Mouse (Mus musculus): ENCODE data around the gene Ovol1.

Ovol1 gene

GRCm38 (mm10) chr19:5560457-5561041 is at the start of gene Ovol1:
TSS of gene Ovol1 (minus strand) at chr19:5560646.
- in situ Hi-C loops (cut with MboI; ENCODE audit: unreplicated experiment in 2 of 2): loop anchor here (5.0 to 10.0 kb wide), 3 partner anchors 33 to 86 kb away; partner anchors contain the start of gene Efemp2 (in 1 of the 2)

- in situ Hi-C loops (cut with MboI; ENCODE audit: unreplicated experiment in 2 of 2): no loop called here
These were observed 49.3 kb upstream of the Ovol1 start, which contains the start of gene Kat5 for GRCm38 (mm10) chr19:5609547-5610404. TSS of gene Kat5 (minus strand) at chr19:5610237.

GRCm38 (mm10) chr19:5609171-5609546 is 48.7 kb upstream of the Ovol1 start:
- in situ Hi-C loops (cut with MboI; ENCODE audit: unreplicated experiment in 2 of 2): no loop called here

- in situ Hi-C loops (cut with MboI; ENCODE audit: unreplicated experiment in 2 of 2): no loop called here
These were observed 48.3 kb upstream of the Ovol1 start for GRCm38 (mm10) chr19:5608707-5609106.

GRCm38 (mm10) chr19:5607705-5608410 is 47.4 kb upstream of the Ovol1 start:
- in situ Hi-C loops (cut with MboI; ENCODE audit: unreplicated experiment in 2 of 2): no loop called here

- in situ Hi-C loops (cut with MboI; ENCODE audit: unreplicated experiment in 2 of 2): no loop called here
These were observed 45.8 kb upstream of the Ovol1 start for GRCm38 (mm10) chr19:5606196-5606595.

GRCm38 (mm10) chr19:5605126-5605525 is 44.7 kb upstream of the Ovol1 start:
- in situ Hi-C loops (cut with MboI; ENCODE audit: unreplicated experiment in 2 of 2): no loop called here

GRCm38 (mm10) chr19:5603664-5604063 is 43.2 kb upstream of the Ovol1 start:
- in situ Hi-C loops (cut with MboI; ENCODE audit: unreplicated experiment in 2 of 2): no loop called here

GRCm38 (mm10) chr19:5601752-5602541 is 41.5 kb upstream of the Ovol1 start, which contains the start of gene Rnaseh2c:
TSS of gene Rnaseh2c (plus strand) at chr19:5601873.
- in situ Hi-C loops (cut with MboI; ENCODE audit: unreplicated experiment in 2 of 2): no loop called here

- in situ Hi-C loops (cut with MboI; ENCODE audit: unreplicated experiment in 2 of 2): no loop called here
These were observed 38.8 kb upstream of the Ovol1 start for GRCm38 (mm10) chr19:5599224-5599623.

- in situ Hi-C loops (cut with MboI; ENCODE audit: unreplicated experiment in 2 of 2): no loop called here
These were observed 31.4 kb upstream of the Ovol1 start for GRCm38 (mm10) chr19:5591888-5592287.

GRCm38 (mm10) chr19:5589159-5589558 is 28.7 kb upstream of the Ovol1 start:
- in situ Hi-C loops (cut with MboI; ENCODE audit: unreplicated experiment in 2 of 2): no loop called here

GRCm38 (mm10) chr19:5581995-5582394 is 21.5 kb upstream of the Ovol1 start:
- in situ Hi-C loops (cut with MboI; ENCODE audit: unreplicated experiment in 2 of 2): no loop called here

- in situ Hi-C loops (cut with MboI; ENCODE audit: unreplicated experiment in 2 of 2): no loop called here
These were observed 20.3 kb upstream of the Ovol1 start for GRCm38 (mm10) chr19:5580776-5581175.

- in situ Hi-C loops (cut with MboI; ENCODE audit: unreplicated experiment in 2 of 2): no loop called here
These were observed 19.5 kb upstream of the Ovol1 start for GRCm38 (mm10) chr19:5579971-5580370.

- in situ Hi-C loops (cut with MboI; ENCODE audit: unreplicated experiment in 2 of 2): no loop called here
These were observed 14.9 kb upstream of the Ovol1 start for GRCm38 (mm10) chr19:5575336-5575735.

GRCm38 (mm10) chr19:5572331-5573125 is 12.1 kb upstream of the Ovol1 start:
- in situ Hi-C loops (cut with MboI; ENCODE audit: unreplicated experiment in 2 of 2): no loop called here

- in situ Hi-C loops (cut with MboI; ENCODE audit: unreplicated experiment in 2 of 2): no loop called here
These were observed 11.4 kb upstream of the Ovol1 start for GRCm38 (mm10) chr19:5571831-5572230.

- in situ Hi-C loops (cut with MboI; ENCODE audit: unreplicated experiment in 2 of 2): no loop called here
These were observed 10.2 kb upstream of the Ovol1 start for GRCm38 (mm10) chr19:5570353-5571246.
